Mouse (Mus musculus) adrenal gland, postnatal 14 days (tissue): ENCODE data around the gene Tagln3. TPM values are rescaled to one million over a fixed set of nuclear protein-coding genes. Genes with fewer than 3 reads are reported as not detected.
A peak's percentile ranks its signal among the peaks of the same experiment; 100 is the strongest.

Experiments
- DNase-seq: peaks from one replicate; pipeline ENCODE4 v3.0.0; 2021; ENCODE audit warnings: mixed read lengths
- long read RNA-seq, 2 experiments: library from polyadenylated mRNA; stranded (forward); transcript quantifications; one replicate each; pipeline ENCODE4 v2.0.0; 2021
- total RNA-seq: library from RNA; stranded (reverse); gene quantifications from 2 replicates; pipeline ENCODE4 v1.2.3, GENCODE M21; 2021

Tagln3 gene
- 4.1 and 7.3 TPM in 2 replicates for total RNA-seq
- long read RNA-seq, experiment 1, transcript Tagln3-201 (4 exons, 1,240 nt): major isoform, 12 of 12 reads
- long read RNA-seq, experiment 1, partial matches to known transcripts: 0 of 12 reads
- long read RNA-seq, experiment 1, other reads (novel, unspliced or antisense): 0 of 12 reads
- long read RNA-seq, experiment 2, partial matches to known transcripts: 0 of 3 reads
- long read RNA-seq, experiment 2, other reads (novel, unspliced or antisense): 1 of 3 reads

DNA sequence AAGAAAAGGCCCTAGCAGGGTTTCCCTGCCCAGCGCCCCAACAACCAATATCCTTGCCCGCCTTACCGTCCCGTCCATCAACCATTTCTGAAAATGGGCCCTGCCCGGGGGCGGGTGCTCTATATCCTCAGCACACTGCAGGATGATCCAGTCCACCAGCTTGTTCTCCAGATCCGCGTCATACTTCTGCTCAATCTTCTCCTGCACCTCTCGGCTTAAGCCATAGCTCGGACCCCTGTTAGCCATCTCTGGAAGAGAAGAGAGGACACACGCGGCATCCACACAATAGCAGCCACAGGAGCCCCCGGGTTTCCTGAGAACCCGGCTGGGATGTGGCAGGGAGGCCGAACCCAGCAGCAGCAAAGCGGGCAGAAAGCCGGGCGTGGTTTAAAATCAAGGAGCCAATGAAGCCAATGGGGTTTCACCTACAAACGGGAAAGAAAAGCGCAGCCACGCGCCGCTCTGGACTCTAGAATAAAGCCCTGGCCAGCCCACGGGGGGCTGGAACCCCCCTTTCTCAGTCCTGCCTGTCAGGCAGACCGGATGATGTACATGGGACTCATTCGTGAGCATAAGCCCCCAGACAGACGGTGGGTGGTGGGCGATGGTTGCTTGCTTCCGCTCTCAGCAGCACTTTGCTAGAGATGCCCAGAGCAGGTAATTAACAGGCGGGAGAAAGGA lies at the start of gene Tagln3:
Gene Tagln3, minus strand, starts transcription at position 548 of the 681 bp plus-strand sequence.
- DNase-seq: peak; percentile 61

DNA sequence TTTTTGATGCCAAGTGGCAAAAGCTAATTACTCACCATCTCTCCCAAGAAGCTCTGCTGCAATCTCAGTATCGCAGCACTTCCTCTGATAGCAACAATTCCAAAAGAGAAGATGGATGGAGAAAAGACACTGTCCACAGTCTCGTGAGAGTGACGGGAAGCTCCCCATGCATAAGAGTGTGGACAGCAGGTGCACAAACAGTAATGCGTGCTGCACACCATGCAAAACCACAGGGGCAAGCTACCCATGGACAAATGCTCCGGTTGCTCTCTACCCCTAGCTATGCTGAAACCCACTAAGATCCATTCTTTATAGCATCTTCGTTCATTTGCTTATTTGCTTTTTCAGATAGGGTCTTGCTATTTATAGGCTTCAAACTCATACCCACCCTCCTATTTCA lies 46.5 kb upstream of the Tagln3 start:
- DNase-seq: no peak

- DNase-seq: peak; percentile 40
These were observed 43.6 kb upstream of the Tagln3 start for GRCm38 (mm10) chr16:45767853-45768640.

DNA sequence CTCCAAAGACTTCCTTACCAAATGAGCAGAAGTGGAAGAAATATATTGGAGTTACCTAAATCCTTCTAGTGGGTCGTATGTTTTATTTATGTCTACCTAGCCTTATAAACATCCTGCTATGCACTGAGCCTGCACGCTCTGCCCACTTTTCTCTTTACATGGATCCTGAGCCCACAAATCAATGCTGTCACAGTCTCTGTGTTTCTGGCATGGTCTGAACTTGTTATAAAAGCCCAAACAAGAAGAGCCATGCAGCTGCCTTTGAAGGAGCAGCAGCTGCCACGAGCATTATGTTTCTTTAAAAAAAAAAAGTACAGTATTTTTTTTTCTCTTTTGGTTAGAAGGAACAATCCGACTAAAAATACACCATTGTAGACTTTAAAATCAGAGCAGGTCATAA lies 43.0 kb upstream of the Tagln3 start:
- no peak for DNase-seq

DNA sequence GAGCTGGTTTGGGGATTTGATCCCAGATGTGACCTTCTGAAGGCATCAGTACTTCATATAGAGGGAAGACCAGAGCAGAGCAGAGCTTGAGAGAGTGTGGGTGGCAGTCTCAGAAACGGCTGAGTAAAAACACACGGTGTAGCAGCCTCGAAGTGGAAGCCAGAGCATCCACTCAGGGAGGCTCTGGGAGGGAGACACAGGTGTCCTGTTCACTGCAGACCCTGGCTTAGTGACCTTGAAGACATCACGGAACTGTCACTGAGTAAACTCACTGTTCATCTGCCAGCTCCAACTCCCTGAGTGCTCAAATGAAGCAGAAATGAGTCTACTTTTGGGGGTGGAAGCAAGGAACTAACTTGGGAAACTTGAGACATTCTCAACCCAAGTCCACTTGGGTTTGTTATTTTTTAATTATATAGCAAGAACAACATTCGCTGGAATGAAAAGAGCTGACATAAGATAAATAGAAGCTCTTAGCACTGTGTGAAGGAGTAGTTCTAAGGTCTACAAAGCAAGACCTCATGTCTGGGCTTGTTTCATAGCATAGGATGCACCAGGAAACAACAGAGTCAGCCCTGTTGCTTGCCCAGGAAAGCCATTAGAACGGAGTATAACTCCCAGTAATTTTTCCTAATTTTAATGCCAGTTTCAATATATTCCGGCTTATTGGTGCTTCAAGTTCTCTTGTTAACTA lies 41.5 kb upstream of the Tagln3 start:
- DNase-seq: no peak

GRCm38 (mm10) chr16:45765102-45765501 lies 40.7 kb upstream of the Tagln3 start:
- no peak for DNase-seq

- no peak for DNase-seq
These were observed 38.6 kb upstream of the Tagln3 start for GRCm38 (mm10) chr16:45762859-45763505.

DNA sequence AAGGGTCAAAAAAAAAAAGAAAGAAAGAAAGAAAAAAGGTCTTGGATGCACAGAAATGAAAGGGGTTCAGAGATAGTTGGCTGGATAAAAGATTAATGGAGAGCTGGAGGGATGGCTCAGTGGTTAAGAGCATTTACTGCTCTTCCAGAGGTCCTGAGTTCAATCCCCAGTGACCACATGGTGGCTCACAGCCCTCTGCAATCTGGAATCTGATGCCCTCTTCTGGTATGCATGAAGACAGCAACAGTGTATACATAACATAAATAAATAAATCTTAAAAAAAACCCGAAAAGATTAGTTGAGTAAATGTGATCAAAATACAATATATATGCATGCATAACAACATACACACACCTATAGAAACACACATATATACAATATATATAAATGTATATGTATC lies 37.0 kb upstream of the Tagln3 start:
- DNase-seq: no peak

DNA sequence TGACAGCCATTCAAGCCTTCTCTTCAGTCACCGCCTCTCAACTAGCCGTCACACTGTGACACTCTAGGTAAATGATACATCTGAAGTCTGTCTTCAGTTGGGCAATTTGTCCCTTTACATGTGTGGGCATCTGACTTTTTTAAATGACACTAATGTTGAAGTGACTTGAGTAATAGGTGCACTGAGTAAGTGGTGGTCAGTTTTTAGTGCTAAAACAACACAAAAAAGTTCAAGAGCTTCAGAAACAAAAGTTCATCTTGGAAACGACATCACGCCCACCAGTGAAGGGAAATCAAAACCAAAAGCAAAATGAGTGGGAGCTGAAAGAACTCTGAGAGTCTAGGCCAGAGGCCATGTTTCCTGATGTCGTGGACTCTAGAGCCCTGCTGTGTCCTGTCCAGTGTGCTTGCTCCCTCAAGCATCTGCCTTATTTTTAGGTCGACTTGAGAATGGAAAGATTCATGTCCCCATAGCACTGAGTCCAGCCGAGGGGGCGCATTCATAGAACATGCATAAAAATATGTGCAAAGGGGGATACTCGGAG lies 34.4 kb upstream of the Tagln3 start:
- no peak for DNase-seq

DNA sequence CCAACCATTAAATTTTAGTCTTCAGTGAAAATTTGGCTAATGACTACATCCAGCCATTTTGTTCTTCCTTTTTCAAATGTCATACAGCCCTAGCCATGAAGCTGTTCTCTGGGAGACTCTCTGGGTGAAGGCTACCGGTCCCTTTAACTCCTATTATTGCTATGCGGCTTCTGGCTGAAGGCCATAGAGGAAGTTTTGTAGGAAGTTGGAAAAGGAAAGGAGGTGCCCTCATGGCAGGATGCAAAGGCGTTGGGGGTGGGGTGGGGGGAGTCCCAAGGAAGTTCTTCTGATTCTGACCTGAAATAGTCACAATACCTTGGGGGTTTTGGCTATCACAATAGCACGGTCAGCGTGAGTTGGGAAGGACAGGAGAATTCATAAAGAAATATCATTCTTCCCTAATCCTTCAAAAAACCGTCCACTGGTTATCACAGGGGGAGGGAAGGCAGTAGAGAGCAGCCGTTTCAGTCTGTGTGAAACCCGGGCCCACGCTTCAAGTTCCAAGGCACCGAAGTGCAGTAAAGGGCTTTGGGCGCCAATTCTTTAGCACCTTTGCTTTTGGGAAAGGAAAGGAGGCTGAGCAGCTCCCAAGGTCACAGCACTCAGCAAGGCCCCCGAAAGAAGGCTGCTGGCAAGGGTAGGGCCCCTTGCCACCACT lies 33.1 kb upstream of the Tagln3 start:
- peak; percentile 68 for DNase-seq

GRCm38 (mm10) chr16:45756855-45757254 lies 32.4 kb upstream of the Tagln3 start:
- peak; percentile 66 for DNase-seq

- no peak for DNase-seq
These were observed 19.3 kb upstream of the Tagln3 start for GRCm38 (mm10) chr16:45743591-45744144.

DNA sequence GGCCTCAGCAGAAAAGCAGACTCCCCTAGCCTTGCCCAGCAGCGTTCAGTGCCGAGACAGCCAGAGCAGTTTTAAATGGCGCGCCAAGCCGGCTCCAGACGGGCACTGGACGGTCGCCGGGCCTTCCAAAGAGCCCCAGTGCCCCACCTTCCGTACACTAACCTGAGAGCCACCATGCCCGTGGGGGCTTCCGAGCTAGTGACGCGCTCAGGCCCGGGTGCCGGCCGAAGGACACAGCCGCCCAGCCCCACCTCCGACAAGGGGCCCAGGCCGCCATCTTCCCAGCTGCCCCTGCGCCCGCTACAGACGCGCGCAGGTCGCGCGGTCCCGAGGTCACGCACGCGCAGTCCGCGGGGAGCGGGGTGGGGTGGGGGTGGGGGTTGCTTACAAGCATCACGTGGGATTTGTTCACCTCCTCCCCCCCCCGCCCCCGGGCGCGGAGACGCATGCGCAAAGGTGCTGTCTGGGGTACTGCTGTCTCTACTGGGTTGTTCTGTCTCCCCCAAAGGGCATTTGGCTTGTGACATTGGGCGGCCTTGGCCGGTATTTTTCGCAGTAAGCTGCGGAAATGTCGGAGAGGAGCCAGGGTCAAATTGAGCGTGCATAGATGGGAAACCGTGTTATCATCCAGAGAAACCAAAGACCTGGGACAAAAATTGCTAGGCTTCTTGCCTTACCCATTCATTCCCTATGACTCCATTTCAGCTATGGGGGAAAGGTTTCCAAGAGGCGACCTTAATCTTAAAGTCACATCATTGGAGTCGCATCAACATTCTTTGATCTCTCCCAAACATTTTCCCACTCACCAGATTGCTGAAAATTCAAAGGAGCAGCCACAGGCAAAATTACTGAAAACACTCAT lies 18.4 kb upstream of the Tagln3 start, which contains the start of gene Abhd10:
Gene Abhd10, minus strand, starts transcription at position 341 of the 862 bp plus-strand sequence.
- peak; percentile 99 for DNase-seq

GRCm38 (mm10) chr16:45737880-45738279 lies 13.5 kb upstream of the Tagln3 start:
- DNase-seq: no peak

DNA sequence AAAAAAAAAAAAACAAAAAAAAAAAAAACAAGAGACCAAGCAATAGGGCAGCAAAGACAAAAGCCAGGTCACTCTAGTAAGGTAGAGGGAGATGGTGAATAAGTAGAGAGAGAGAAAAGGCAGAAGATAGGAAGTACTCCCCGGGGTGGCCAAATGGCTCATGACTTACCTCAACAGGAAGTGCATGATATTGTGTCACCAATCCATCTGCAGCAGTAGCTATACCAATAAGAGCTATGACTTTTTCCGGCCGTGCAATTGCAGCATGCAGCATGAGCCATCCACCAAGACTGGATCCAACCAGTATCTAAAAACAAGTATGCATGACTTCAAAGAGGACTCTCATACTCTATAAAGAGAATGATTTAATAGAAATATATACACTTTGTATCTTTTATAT lies 12.3 kb upstream of the Tagln3 start:
- DNase-seq: no peak

DNA sequence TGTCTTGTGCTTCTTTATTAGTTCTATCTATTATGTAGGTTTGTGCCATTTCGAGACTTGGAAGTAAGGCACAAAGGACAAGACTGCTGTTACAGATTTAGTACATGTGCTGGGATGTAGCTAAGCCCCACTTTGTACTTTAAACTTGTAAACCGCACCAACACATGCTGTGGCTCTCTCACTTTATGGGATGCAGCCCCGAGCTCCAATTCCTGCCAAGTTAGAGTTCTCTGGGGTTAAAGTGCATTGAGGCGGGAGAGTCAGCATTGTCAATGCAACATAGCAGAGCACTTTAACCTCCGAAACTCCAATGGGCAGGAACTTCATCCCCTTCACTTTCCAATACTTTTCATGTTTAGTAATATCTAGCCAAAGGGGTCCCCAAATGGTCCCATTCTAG lies 4.8 kb upstream of the Tagln3 start:
- no peak for DNase-seq

GRCm38 (mm10) chr16:45724742-45725102 lies 314 bp upstream of the Tagln3 start:
- peak; percentile 13 for DNase-seq

DNA sequence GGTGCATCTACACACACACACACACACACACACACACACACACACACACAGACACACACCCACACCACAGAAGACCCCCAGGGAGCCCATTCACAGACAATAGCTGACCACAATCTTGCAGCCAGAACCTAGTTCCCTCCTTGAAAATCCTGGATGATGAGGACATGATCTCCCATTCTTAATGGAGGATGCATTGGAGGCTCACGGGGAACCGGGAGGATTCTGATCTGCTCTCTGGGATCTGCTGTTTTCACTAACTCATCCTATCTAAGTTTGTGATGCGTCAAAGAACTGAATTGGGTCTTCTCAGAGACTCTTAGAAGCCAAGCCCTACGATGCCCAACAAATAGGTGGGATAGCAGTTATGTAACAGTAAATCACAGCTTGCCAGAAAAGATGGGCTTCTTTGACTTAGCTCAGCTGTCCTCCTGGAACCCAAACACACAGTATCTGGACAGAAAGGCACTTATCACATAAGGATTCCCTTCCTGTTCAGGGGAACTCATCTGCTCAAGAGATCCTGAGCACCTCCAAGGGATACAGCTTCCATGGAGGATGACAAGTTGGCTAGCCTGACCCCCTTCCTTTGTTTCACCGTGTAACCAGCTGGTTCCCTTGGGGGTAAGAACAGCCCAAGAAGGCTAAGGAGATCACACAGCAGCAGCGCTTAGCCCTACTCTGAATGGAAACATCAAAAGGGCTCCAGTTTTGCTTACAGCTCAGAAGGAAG lies 1.1 kb downstream of the Tagln3 start:
- DNase-seq: no peak

- DNase-seq: no peak
These were observed 1.9 kb downstream of the Tagln3 start for GRCm38 (mm10) chr16:45722460-45722951.
